Mouse (Mus musculus): ENCODE results near the gene Mef2c. TPM values are rescaled to one million over a fixed set of nuclear protein-coding genes. Genes with fewer than 3 reads are reported as not detected.

Gene Mef2c
- polyA plus RNA-seq, 1 experiment from 2014 or later: 128 TPM

- Histone ChIP-seq H3K9ac (no peak overlapping the region), H3K36me3 (no peaks in the 10 kb centered on the region), H3K27me3 (peaks cover 99% of the 10 kb centered on the region), H3K4me3 (no peak overlapping the region), H3K4me1 (peaks cover 10% of the 10 kb centered on the region), H3K9me3 (no peaks in the 10 kb centered on the region), H3K27ac (no peak overlapping the region), H3K4me2 (replicated peaks) (no peak overlapping the region)
- no peak for ATAC-seq (ENCODE audit: low FRiP score, low read depth)
- 2% methylated on average over 27 of the region's 27 CpGs for WGBS
These were observed 212.3 kb downstream of the Mef2c start for GRCm38 (mm10) chr13:83715971-83716615.
